Mouse (Mus musculus): Measurements from ENCODE around the gene 4930467E23Rik. TPM values are rescaled to one million over a fixed set of nuclear protein-coding genes. Genes with fewer than 3 reads are reported as not detected.
"Not testable (repeated sequence)": the region's sequence is repeated elsewhere in the genome, so short reads cannot be mapped to it uniquely, and the experiment has no call there.

4930467E23Rik gene
- polyA plus RNA-seq (2015; fragmentation: Nextera tagmentation; extraction: Ambion mirVana): not detected in 2 replicates

DNA sequence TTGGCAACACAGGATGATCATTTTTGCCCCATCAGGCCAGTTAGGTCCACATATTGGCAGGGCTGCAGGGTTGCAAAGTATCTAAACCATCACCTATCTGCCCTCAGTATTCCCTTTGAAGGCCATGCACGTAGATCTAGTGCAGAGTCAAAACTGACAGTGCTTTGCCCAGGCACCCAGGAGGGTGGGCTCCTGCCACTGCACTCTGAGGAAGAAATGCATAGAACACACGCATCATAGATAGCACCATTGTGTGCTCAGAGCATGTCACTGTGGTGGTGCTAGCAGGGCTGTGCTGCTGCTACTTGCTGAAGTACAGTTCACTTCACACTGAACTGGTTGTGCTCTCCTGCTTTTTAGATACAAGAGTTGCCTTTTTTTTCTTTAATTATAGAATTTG is at the start of gene 4930467E23Rik:
Gene 4930467E23Rik (plus strand): TSS at position 301 of the 400 bp plus-strand sequence.
- not testable (repeated sequence) for H3K4me1 ChIP-seq (ENCODE audit: control insufficient read depth, insufficient read depth, low read length); H3K27me3 ChIP-seq (ENCODE audit: control insufficient read depth, insufficient read depth, low read length); H3K27ac ChIP-seq (ENCODE audit: low read length); H3K9me3 ChIP-seq (replicated peaks; ENCODE audit: control insufficient read depth, low read length); ATAC-seq (ENCODE audit: insufficient read depth, low FRiP score); H3K36me3 ChIP-seq (ENCODE audit: control insufficient read depth, insufficient read depth, low read length); H3K9ac ChIP-seq (ENCODE audit: low read length); H3K4me2 ChIP-seq (ENCODE audit: low read depth, low read length); H3K4me3 ChIP-seq (replicated peaks; ENCODE audit: low read length)
- no CpG with 5 or more reads among the region's 2 CpGs for WGBS

DNA sequence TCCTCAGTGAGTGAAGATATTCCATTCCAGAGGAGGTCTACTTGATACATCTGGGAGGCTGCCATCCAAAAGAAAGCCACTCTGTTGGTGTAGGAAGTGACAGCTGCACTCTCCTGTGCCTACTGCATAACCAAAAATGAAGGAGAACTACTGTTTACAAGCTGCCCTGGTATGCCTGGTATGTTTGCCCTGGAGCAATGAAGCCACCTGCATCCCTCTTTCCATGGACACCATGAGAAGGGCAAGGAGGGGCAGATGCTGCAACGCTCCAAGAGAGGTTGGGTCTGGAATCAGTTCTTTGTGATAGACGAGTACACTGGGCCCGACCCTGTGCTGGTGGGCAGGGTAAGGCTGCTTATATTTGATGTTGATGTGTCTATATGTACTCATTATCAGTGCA is 47.1 kb upstream of the 4930467E23Rik start:
- H3K9ac ChIP-seq (ENCODE audit: low read length); H3K27me3 ChIP-seq (ENCODE audit: control insufficient read depth, insufficient read depth, low read length); H3K27ac ChIP-seq (ENCODE audit: low read length); H3K9me3 ChIP-seq (replicated peaks; ENCODE audit: control insufficient read depth, low read length); H3K4me1 ChIP-seq (ENCODE audit: control insufficient read depth, insufficient read depth, low read length); H3K36me3 ChIP-seq (ENCODE audit: control insufficient read depth, insufficient read depth, low read length); H3K4me2 ChIP-seq (ENCODE audit: low read depth, low read length); H3K4me3 ChIP-seq (replicated peaks; ENCODE audit: low read length); ATAC-seq (ENCODE audit: insufficient read depth, low FRiP score): not testable (repeated sequence)
- 83% methylated on average over 1 of the region's 3 CpGs for WGBS

DNA sequence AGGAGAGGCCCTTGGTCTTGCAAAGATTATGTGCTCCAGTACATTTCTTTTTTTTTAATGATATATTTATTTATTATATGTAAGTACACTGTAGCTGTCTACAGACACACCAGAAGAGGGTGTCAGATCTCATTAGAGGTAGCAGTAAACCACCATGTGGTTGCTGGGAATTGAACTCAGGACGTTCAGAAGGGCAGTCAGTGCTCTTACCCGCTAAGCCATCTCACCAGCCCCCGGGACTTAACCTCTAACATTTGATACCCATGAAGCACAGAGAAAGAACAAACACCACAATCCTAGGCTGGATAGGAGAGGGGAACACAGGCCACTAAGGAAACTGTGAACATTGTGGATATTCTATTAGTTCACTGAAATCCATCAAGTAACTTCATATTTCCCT is 43.9 kb upstream of the 4930467E23Rik start:
- H3K9me3 ChIP-seq (replicated peaks; ENCODE audit: control insufficient read depth, low read length); H3K36me3 ChIP-seq (ENCODE audit: control insufficient read depth, insufficient read depth, low read length); H3K9ac ChIP-seq (ENCODE audit: low read length); ATAC-seq (ENCODE audit: insufficient read depth, low FRiP score); H3K4me1 ChIP-seq (ENCODE audit: control insufficient read depth, insufficient read depth, low read length); H3K27me3 ChIP-seq (ENCODE audit: control insufficient read depth, insufficient read depth, low read length); H3K4me2 ChIP-seq (ENCODE audit: low read depth, low read length); H3K27ac ChIP-seq (ENCODE audit: low read length); H3K4me3 ChIP-seq (replicated peaks; ENCODE audit: low read length): not testable (repeated sequence)
- 80% methylated on average over 3 of the region's 3 CpGs for WGBS

DNA sequence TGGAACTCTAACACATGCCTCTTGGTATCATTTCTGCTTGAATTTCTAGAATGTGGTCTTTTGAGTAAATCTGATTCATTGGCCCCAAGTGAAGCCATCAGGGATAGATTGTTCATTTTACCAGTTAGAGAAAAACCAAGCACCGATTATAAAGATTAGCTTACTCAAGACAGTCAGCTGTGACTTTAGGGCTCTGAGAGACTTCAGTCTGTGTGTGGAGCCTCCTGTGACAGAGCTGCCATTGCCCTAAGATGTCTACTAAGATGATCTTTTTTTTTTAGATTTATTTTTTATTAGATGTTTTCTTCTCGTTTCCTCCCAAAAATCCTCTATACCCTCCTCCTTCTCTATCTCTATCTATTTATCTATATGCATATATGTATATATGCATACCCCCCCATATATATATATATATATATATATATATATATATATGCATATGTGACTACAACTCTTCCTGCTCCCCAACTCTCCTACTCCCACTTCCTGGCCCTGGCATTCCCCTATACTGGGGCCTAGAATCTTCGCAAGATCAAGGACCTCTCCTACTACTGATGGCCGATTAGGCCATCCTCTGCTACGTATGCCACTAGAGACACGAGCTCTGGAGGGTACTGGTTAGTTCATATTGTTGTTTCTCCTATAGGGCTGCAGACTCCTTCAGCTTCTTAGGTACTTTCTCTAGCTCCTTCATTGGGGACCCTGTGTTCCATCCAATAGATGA is 40.4 kb upstream of the 4930467E23Rik start:
- H3K27ac ChIP-seq (ENCODE audit: low read length); H3K27me3 ChIP-seq (ENCODE audit: control insufficient read depth, insufficient read depth, low read length); H3K36me3 ChIP-seq (ENCODE audit: control insufficient read depth, insufficient read depth, low read length); H3K9me3 ChIP-seq (replicated peaks; ENCODE audit: control insufficient read depth, low read length); H3K4me2 ChIP-seq (ENCODE audit: low read depth, low read length); ATAC-seq (ENCODE audit: insufficient read depth, low FRiP score); H3K4me3 ChIP-seq (replicated peaks; ENCODE audit: low read length); H3K9ac ChIP-seq (ENCODE audit: low read length); H3K4me1 ChIP-seq (ENCODE audit: control insufficient read depth, insufficient read depth, low read length): not testable (repeated sequence)
- 79% methylated on average over 6 of the region's 6 CpGs for WGBS

DNA sequence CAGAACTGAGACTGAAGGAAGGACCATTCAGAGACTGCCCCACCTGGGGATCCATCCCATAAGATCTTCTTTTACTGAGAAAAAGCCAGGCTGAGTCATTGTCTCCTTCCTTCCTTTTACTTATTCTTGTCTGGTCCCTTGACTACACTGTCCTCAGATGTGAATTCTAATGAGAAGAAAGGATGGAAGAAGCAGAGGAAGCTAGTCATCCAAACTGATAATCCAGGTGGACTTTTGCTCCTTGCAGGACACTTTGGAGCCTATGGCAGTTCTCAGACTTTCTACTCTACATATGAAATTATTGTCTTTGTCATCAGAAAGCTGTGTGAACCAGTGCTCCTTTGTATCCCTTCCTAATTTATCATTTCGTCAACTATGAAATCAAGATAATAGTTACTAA is 39.6 kb upstream of the 4930467E23Rik start:
- H3K4me3 ChIP-seq (replicated peaks; ENCODE audit: low read length); H3K27ac ChIP-seq (ENCODE audit: low read length); H3K27me3 ChIP-seq (ENCODE audit: control insufficient read depth, insufficient read depth, low read length); H3K36me3 ChIP-seq (ENCODE audit: control insufficient read depth, insufficient read depth, low read length); ATAC-seq (ENCODE audit: insufficient read depth, low FRiP score); H3K4me2 ChIP-seq (ENCODE audit: low read depth, low read length); H3K4me1 ChIP-seq (ENCODE audit: control insufficient read depth, insufficient read depth, low read length); H3K9ac ChIP-seq (ENCODE audit: low read length); H3K9me3 ChIP-seq (replicated peaks; ENCODE audit: control insufficient read depth, low read length): not testable (repeated sequence)
- 88% methylated on average over 1 of the region's 1 CpGs for WGBS

DNA sequence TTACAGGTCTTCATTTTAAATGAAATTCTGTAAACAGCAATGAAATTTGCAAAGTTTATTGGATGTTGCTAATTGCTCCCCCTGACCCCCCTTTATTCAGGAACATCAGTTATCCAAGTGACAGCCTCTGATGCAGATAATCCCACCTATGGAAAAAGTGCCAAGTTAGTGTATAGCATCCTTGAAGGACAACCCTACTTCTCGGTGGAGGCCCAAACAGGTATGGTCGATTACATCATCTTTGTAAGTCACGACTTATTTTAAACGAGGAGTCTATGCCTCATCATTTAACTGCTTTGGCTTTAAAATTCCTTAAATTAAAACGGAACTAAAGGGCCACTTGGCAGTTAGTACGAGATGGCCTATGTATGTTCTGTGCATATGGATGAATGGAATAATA is 38.0 kb upstream of the 4930467E23Rik start:
- not testable (repeated sequence) for H3K27ac ChIP-seq (ENCODE audit: low read length); ATAC-seq (ENCODE audit: insufficient read depth, low FRiP score); H3K27me3 ChIP-seq (ENCODE audit: control insufficient read depth, insufficient read depth, low read length); H3K9ac ChIP-seq (ENCODE audit: low read length); H3K4me2 ChIP-seq (ENCODE audit: low read depth, low read length); H3K9me3 ChIP-seq (replicated peaks; ENCODE audit: control insufficient read depth, low read length); H3K36me3 ChIP-seq (ENCODE audit: control insufficient read depth, insufficient read depth, low read length); H3K4me3 ChIP-seq (replicated peaks; ENCODE audit: low read length); H3K4me1 ChIP-seq (ENCODE audit: control insufficient read depth, insufficient read depth, low read length)
- whole genome bisulfite sequencing: 77% methylated on average over 6 of the region's 6 CpGs

DNA sequence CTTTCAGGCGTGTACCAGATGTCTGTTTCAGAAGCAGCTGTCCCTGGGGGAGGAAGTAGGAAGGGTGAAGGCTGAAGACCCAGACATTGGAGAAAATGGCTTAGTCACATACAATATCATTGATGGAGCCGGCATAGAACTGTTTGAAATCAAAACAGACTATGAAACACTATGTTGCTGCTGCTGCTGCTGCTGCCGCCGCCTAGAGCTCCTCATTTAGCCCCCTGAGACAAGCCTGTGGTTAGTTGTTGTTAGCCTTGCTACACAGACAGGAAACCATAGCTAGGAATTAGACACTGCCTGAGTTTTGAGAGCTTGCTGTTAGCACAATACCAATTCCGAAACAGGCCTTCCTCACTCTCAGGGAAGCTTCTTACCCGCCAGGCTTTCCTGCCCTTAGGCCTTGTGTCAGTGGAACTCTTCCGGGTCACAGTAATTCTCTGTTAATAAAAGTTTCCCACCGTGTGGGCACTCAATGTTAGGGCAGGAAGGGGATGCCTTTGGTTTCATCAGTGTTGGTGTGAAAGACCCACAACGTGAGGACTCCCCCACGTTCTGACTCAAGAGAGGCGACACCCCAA is 31.8 kb upstream of the 4930467E23Rik start:
- H3K9ac ChIP-seq (ENCODE audit: low read length); H3K4me2 ChIP-seq (ENCODE audit: low read depth, low read length); H3K36me3 ChIP-seq (ENCODE audit: control insufficient read depth, insufficient read depth, low read length); ATAC-seq (ENCODE audit: insufficient read depth, low FRiP score); H3K27ac ChIP-seq (ENCODE audit: low read length); H3K27me3 ChIP-seq (ENCODE audit: control insufficient read depth, insufficient read depth, low read length); H3K9me3 ChIP-seq (replicated peaks; ENCODE audit: control insufficient read depth, low read length); H3K4me3 ChIP-seq (replicated peaks; ENCODE audit: low read length); H3K4me1 ChIP-seq (ENCODE audit: control insufficient read depth, insufficient read depth, low read length): not testable (repeated sequence)
- WGBS: 86% methylated on average over 11 of the region's 11 CpGs

DNA sequence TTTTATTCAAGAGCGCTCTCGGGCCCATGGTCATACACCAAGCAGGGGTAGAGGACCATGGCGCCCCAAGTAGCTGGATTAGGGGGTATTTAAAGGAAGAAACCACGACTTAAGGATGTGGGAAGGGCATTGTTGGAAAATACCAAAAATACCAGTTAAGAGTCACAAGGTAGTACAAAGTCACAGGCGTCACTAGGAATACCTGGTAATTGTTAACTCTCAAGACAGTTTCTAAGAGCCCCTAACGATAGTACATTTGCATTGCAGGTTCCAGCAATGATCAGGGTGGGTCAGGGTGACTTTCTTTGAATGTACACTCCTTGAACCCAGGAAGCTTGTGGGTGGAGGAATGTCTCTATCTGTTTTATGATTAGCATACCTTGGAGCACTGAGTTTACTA is 31.3 kb upstream of the 4930467E23Rik start:
- H3K9ac ChIP-seq (ENCODE audit: low read length); ATAC-seq (ENCODE audit: insufficient read depth, low FRiP score); H3K4me1 ChIP-seq (ENCODE audit: control insufficient read depth, insufficient read depth, low read length); H3K27me3 ChIP-seq (ENCODE audit: control insufficient read depth, insufficient read depth, low read length); H3K36me3 ChIP-seq (ENCODE audit: control insufficient read depth, insufficient read depth, low read length); H3K27ac ChIP-seq (ENCODE audit: low read length); H3K4me2 ChIP-seq (ENCODE audit: low read depth, low read length); H3K9me3 ChIP-seq (replicated peaks; ENCODE audit: control insufficient read depth, low read length); H3K4me3 ChIP-seq (replicated peaks; ENCODE audit: low read length): not testable (repeated sequence)
- 71% methylated on average over 6 of the region's 6 CpGs for WGBS

DNA sequence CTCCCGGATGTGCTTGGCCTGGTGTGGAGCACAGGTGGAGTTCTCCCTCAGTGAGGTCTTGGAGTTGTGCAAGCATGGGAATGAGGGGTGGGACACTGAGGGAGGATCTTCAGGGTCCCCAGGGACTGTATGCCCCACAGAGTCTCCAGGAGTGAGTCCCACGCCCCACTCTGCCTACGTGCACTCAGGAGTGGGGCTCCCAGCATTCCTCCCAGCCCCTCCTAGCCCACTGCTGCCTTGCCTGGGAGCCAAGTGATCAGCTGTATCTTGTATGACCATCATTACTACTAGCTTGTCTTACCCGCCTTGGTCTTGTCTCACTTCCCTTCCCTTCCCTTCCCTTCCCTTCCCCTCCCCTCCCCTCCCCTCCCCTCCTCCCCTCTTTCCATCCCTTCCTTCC is 30.7 kb upstream of the 4930467E23Rik start:
- not testable (repeated sequence) for H3K9me3 ChIP-seq (replicated peaks; ENCODE audit: control insufficient read depth, low read length); ATAC-seq (ENCODE audit: insufficient read depth, low FRiP score); H3K27ac ChIP-seq (ENCODE audit: low read length); H3K9ac ChIP-seq (ENCODE audit: low read length); H3K27me3 ChIP-seq (ENCODE audit: control insufficient read depth, insufficient read depth, low read length); H3K4me1 ChIP-seq (ENCODE audit: control insufficient read depth, insufficient read depth, low read length); H3K36me3 ChIP-seq (ENCODE audit: control insufficient read depth, insufficient read depth, low read length); H3K4me2 ChIP-seq (ENCODE audit: low read depth, low read length); H3K4me3 ChIP-seq (replicated peaks; ENCODE audit: low read length)
- 74% methylated on average over 4 of the region's 4 CpGs for WGBS

Measured in stomach, embryonic 16.5 days (tissue).